25 mouse cellular contexts compared by ENCODE assay signal in genomic region chr8:126976608-126977348, GRCm38 (mm10).
"Had no signal": no experiment of that assay in that cellular context is flagged by ENCODE, and none has a peak within 500 bp of the region (broad histone marks: within the 10 kb centered on the region; RNA-seq: fewer than 3 reads in every experiment).

No protein-coding gene starts in this region.

- H3K4me1 ChIP-seq: heart, embryonic 10.5 days; heart, embryonic 12.5 days; hindbrain, embryonic 13.5 days; hindbrain, embryonic 15.5 days had no signal

- H3K9me3 ChIP-seq: heart, embryonic 10.5 days; heart, embryonic 12.5 days; hindbrain, embryonic 13.5 days; hindbrain, embryonic 15.5 days; kidney, embryonic 15.5 days; limb, embryonic 13.5 days; limb, embryonic 15.5 days; liver, embryonic 12.5 days had no signal

- H3K4me2 ChIP-seq: heart, embryonic 12.5 days; hindbrain, embryonic 13.5 days; hindbrain, embryonic 15.5 days; kidney, embryonic 15.5 days; limb, embryonic 13.5 days; limb, embryonic 15.5 days; liver, embryonic 12.5 days had no signal

- H3K4me3 ChIP-seq: heart, embryonic 10.5 days; heart, embryonic 12.5 days; hindbrain, embryonic 13.5 days; hindbrain, embryonic 15.5 days; kidney, embryonic 15.5 days; limb, embryonic 13.5 days; limb, embryonic 15.5 days; liver, embryonic 12.5 days had no signal

- H3K9ac ChIP-seq: heart, embryonic 12.5 days; hindbrain, embryonic 13.5 days; hindbrain, embryonic 15.5 days; kidney, embryonic 15.5 days; limb, embryonic 13.5 days; limb, embryonic 15.5 days; liver, embryonic 12.5 days; liver, embryonic 14.5 days had no signal

- H3K27ac ChIP-seq: heart, embryonic 10.5 days; hindbrain, embryonic 13.5 days; hindbrain, embryonic 15.5 days; hindbrain, postnatal 0 days; kidney, embryonic 15.5 days; kidney, postnatal 0 days; limb, embryonic 13.5 days; limb, embryonic 15.5 days; liver, embryonic 12.5 days; liver, embryonic 14.5 days had no signal

- DNase-seq: gastrocnemius, postnatal 14 days; gastrocnemius, postnatal 36 days; heart, adult 18-20 months; heart, postnatal 10 days; heart, postnatal 36 days; kidney, adult 11 months; kidney, adult 2 months; kidney, adult 9 months; kidney, postnatal 14 days; kidney, postnatal 36 days; layer of hippocampus, adult 9-11 months; layer of hippocampus, postnatal 36 days; left cerebral cortex, postnatal 4 days had no signal

- H3K36me3 ChIP-seq: heart, embryonic 10.5 days; heart, embryonic 12.5 days; hindbrain, embryonic 13.5 days; hindbrain, embryonic 15.5 days; kidney, embryonic 15.5 days; limb, embryonic 13.5 days; limb, embryonic 15.5 days; liver, embryonic 12.5 days had no signal

- ATAC-seq: hindbrain, postnatal 0 days; intestine, embryonic 16.5 days; liver, embryonic 12.5 days had no signal
